Mouse (Mus musculus) embryonic facial prominence, embryonic 15.5 days (tissue): ENCODE data around the gene Lce1j. TPM values are rescaled to one million over a fixed set of nuclear protein-coding genes. Genes with fewer than 3 reads are reported as not detected.

Experiments used
- polyA plus RNA-seq: library from polyadenylated mRNA; unstranded; fragments of >200 nt; fragmentation: Nextera tagmentation; extraction: Ambion mirVana; gene quantifications from 2 replicates; pipeline ENCODE4 v1.2.1, GENCODE M21; 2015

The Lce1j gene
- polyA plus RNA-seq, 1 experiment from 2014 or later = 1.5 TPM

Other genes starting within 250 kb of the Lce1j start
- 11.6 and 13.2 TPM in 2 replicates for gene Ivl, start 216.8 kb downstream of the Lce1j start, polyA plus RNA-seq
- gene Smcp, start 201.5 kb downstream of the Lce1j start, polyA plus RNA-seq = not detected in 2 replicates
- gene 2210017I01Rik, start 183.0 kb downstream of the Lce1j start, polyA plus RNA-seq = 0.89 and 1.1 TPM in 2 replicates
- gene Lce6a, start 168.9 kb downstream of the Lce1j start, polyA plus RNA-seq = 7.3 TPM in 2 replicates
- gene Lce1a1, start 142.2 kb downstream of the Lce1j start, polyA plus RNA-seq = 6.2 and 8.1 TPM in 2 replicates
- gene Lce1b, start 133.6 kb downstream of the Lce1j start, polyA plus RNA-seq = 2.0 and 2.4 TPM in 2 replicates
- 8.7 and 11.9 TPM in 2 replicates for gene Lce1a2, start 120.2 kb downstream of the Lce1j start, polyA plus RNA-seq
- gene Lce1c, start 111.3 kb downstream of the Lce1j start, polyA plus RNA-seq = 4.5 and 8.4 TPM in 2 replicates
- gene Lce1d, start 103.3 kb downstream of the Lce1j start, polyA plus RNA-seq = 2.1 and 3.6 TPM in 2 replicates
- 1.0 and 2.4 TPM in 2 replicates for gene Lce1e, start 81.4 kb downstream of the Lce1j start, polyA plus RNA-seq
- gene Lce1f, start 70.2 kb downstream of the Lce1j start, polyA plus RNA-seq = 1.5 and 3.7 TPM in 2 replicates
- gene Gm38119, start 51.4 kb downstream of the Lce1j start, polyA plus RNA-seq = not detected in 2 replicates
- 0.56 and 1.8 TPM in 2 replicates for gene Lce1g, start 38.2 kb downstream of the Lce1j start, polyA plus RNA-seq
- 1.4 and 3.7 TPM in 2 replicates for gene Lce1h, start 25.4 kb downstream of the Lce1j start, polyA plus RNA-seq
- 2.4 and 7.3 TPM in 2 replicates for gene Lce1i, start 11.6 kb downstream of the Lce1j start, polyA plus RNA-seq
- 0.28 and 2.4 TPM in 2 replicates for gene Lce1k, start 17.4 kb upstream of the Lce1j start, polyA plus RNA-seq
- 1.9 and 6.5 TPM in 2 replicates for gene Kprp, start 36.7 kb upstream of the Lce1j start, polyA plus RNA-seq
- gene Lce1l, start 60.8 kb upstream of the Lce1j start, polyA plus RNA-seq = 0.45 and 2.5 TPM in 2 replicates
- 0.25 and 0.46 TPM in 2 replicates for gene 2310050C09Rik, start 79.7 kb upstream of the Lce1j start, polyA plus RNA-seq
- 29.8 and 90.3 TPM in 2 replicates for gene Lce3a, start 135.7 kb upstream of the Lce1j start, polyA plus RNA-seq
- gene Lce3b, start 142.5 kb upstream of the Lce1j start, polyA plus RNA-seq = 7.3 and 33.8 TPM in 2 replicates
- 15.4 and 56.9 TPM in 2 replicates for gene Lce3c, start 154.0 kb upstream of the Lce1j start, polyA plus RNA-seq
- 2.3 and 5.7 TPM in 2 replicates for gene Lce3d, start 166.9 kb upstream of the Lce1j start, polyA plus RNA-seq
- gene Lce3e, start 176.5 kb upstream of the Lce1j start, polyA plus RNA-seq = 12.5 and 39.4 TPM in 2 replicates
- 81.7 and 147 TPM in 2 replicates for gene Lce3f, start 201.7 kb upstream of the Lce1j start, polyA plus RNA-seq
- 71.5 and 108 TPM in 2 replicates for gene Crct1, start 225.2 kb upstream of the Lce1j start, polyA plus RNA-seq
- 1.4 and 1.7 TPM in 2 replicates for gene Lce1m, start 228.5 kb upstream of the Lce1j start, polyA plus RNA-seq